Mouse (Mus musculus): ENCODE results near the gene Zbtb46. TPM values are rescaled to one million over a fixed set of nuclear protein-coding genes. Genes with fewer than 3 reads are reported as not detected.

Zbtb46 gene
- polyA plus RNA-seq, 1 experiment: not detected

DNA sequence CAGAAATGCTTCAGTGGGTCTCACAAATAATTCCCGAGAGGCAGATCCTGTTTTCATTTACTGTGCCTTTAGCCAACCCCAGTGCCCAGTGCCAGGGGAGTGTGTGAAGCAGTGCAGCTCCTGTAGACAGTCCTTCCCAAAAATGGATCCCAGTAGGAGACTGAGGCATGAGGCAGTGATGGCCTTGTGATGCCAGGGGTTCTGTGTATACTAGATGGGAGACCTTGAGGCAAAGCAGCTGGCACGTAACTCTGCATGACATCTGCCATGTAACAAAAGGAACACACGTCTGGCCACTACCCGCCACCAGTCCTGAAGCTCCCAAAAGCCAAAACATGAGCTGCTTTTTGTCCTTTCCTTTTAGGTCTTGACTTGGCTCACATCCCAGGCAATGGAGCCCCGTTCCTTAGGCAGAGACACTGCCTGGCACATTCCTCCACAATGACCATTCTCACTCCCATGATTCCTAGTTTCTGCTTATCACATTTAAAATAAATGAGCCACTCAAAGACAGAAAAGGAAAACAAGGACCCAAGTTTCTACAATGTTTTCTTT, 61.9 kb downstream of the Zbtb46 start:
- no peak overlapping the region for H3K27ac ChIP-seq (ENCODE audit: insufficient read depth, low read depth, low read length)
- TF ChIP-seq CTCF (IDR thresholded peaks at IDR 0.05; ENCODE audit: insufficient read depth, low read depth, low read length): no peak
- no peak for TF ChIP-seq POLR2A (IDR thresholded peaks at IDR 0.05; ENCODE audit: insufficient read depth, low read depth, low read length)
- WGBS: 31% methylated on average over 5 of the region's 5 CpGs
- H3K4me1 ChIP-seq (ENCODE audit: control insufficient read depth, insufficient read depth, low read length): no peaks in the 10 kb centered on the region
- H3K4me3 ChIP-seq (ENCODE audit: insufficient read depth, low read depth, low read length): no peak overlapping the region

- WGBS: 96% methylated on average over 3 of the region's 3 CpGs
- Histone ChIP-seq H3K4me1 (ENCODE audit: control insufficient read depth, insufficient read depth, low read length) (no peaks in the 10 kb centered on the region), H3K27ac (ENCODE audit: insufficient read depth, low read depth, low read length) (no peak overlapping the region), H3K4me3 (ENCODE audit: insufficient read depth, low read depth, low read length) (no peak overlapping the region)
- TF ChIP-seq CTCF (IDR thresholded peaks at IDR 0.05; ENCODE audit: insufficient read depth, low read depth, low read length): no peak
- no peak for TF ChIP-seq POLR2A (IDR thresholded peaks at IDR 0.05; ENCODE audit: insufficient read depth, low read depth, low read length)
Observed at GRCm38 (mm10) chr2:181394086-181394485, 65.1 kb downstream of the Zbtb46 start.

- Histone ChIP-seq H3K4me1 (ENCODE audit: control insufficient read depth, insufficient read depth, low read length) (no peaks in the 10 kb centered on the region), H3K27ac (ENCODE audit: insufficient read depth, low read depth, low read length) (no peak overlapping the region), H3K4me3 (ENCODE audit: insufficient read depth, low read depth, low read length) (no peak overlapping the region)
- WGBS: 30% methylated on average over 4 of the region's 4 CpGs
- TF ChIP-seq POLR2A (IDR thresholded peaks at IDR 0.05; ENCODE audit: insufficient read depth, low read depth, low read length) (no peak), CTCF (IDR thresholded peaks at IDR 0.05; ENCODE audit: insufficient read depth, low read depth, low read length) (peak; percentile 55)
Observed at GRCm38 (mm10) chr2:181392600-181393213, 66.5 kb downstream of the Zbtb46 start.

DNA sequence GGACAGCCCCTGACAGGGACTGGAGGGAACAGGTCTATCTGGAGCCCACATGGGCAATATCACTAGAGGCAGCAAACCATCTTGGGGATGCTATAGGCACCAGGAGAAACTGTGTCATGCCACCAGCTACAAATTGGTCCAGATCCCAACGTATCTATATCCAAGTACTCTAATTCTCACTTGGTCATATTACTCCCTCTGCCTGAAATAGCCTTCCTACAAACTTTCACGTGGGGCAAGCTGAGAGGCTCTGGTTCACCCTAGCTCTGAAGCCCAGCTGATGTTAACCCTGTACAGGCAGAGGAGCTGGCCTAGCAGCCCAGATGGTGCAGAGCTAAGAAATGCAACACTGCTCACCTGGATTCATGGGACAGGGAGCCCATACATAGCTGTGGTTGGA, 67.7 kb downstream of the Zbtb46 start:
- 59% methylated on average over 2 of the region's 2 CpGs for WGBS
- Histone ChIP-seq H3K4me1 (ENCODE audit: control insufficient read depth, insufficient read depth, low read length) (no peaks in the 10 kb centered on the region), H3K4me3 (ENCODE audit: insufficient read depth, low read depth, low read length) (no peak overlapping the region), H3K27ac (ENCODE audit: insufficient read depth, low read depth, low read length) (no peak overlapping the region)
- no peak for TF ChIP-seq CTCF (IDR thresholded peaks at IDR 0.05; ENCODE audit: insufficient read depth, low read depth, low read length)
- TF ChIP-seq POLR2A (IDR thresholded peaks at IDR 0.05; ENCODE audit: insufficient read depth, low read depth, low read length): no peak

DNA sequence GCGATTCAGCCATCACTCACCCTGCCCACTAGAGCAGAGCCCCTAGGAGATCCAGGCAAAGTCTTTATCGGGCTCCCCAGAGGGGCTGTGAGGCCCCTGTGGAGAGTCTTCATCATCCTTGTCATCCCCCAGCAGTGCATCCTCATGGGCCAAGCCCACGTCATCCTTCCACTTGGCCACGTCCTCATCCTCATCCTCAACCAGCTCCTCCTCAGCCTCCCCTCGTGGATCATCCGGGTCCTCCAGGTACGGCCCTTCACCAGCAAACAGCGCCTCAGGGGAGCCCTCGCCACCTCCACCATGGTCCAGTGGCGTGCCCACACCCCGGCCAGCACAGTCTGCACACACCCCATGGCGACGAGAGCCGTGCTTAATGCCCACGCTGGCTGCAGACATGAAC, 68.2 kb downstream of the Zbtb46 start:
- TF ChIP-seq CTCF (IDR thresholded peaks at IDR 0.05; ENCODE audit: insufficient read depth, low read depth, low read length): no peak
- no peak for TF ChIP-seq POLR2A (IDR thresholded peaks at IDR 0.05; ENCODE audit: insufficient read depth, low read depth, low read length)
- Histone ChIP-seq H3K27ac (ENCODE audit: insufficient read depth, low read depth, low read length) (no peak overlapping the region), H3K4me1 (ENCODE audit: control insufficient read depth, insufficient read depth, low read length) (peaks cover 4% of the 10 kb centered on the region; the same call in 1 of the 2 replicates), H3K4me3 (ENCODE audit: insufficient read depth, low read depth, low read length) (no peak overlapping the region)
- WGBS: 91% methylated on average over 15 of the region's 15 CpGs

DNA sequence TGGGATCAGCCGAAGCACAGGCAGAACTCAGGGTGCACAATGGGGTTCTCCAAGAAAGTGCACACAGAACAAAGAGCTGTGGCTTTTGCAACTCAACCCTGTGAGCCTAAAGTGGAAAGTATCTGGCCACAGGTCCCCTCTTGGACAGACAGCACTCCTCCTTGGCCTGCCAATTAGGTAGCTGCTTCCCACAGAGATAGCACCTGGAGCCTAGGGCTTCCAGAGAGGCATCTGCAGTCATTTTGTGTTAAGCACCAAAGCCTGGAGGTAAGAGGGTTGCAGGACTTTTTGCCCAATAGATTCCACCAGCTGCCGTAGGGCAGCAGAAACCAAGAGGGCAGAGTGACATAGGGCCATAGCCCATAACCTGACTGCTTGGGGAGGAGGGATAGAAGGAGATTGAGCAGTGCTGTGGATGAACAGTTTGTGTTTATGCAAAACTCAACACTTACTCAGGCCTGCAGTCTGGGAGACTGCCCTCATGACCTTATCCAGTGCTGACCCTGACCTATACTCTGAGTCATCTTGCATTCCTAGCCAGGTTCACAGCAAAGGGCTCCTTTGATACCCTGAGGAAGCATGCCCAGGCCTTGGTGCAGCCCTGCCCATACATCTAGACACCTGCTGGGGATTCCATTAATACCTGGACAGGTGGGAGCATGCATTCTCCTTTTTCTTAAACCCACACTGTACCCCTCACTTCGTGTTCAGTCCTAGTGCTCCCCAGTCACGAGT, 68.9 kb downstream of the Zbtb46 start:
- peaks cover 5% of the 10 kb centered on the region for H3K4me1 ChIP-seq (ENCODE audit: control insufficient read depth, insufficient read depth, low read length)
- no peak overlapping the region for H3K4me3 ChIP-seq (ENCODE audit: insufficient read depth, low read depth, low read length)
- WGBS: 71% methylated on average over 4 of the region's 4 CpGs
- TF ChIP-seq POLR2A (IDR thresholded peaks at IDR 0.05; ENCODE audit: insufficient read depth, low read depth, low read length) (no peak), CTCF (IDR thresholded peaks at IDR 0.05; ENCODE audit: insufficient read depth, low read depth, low read length) (no peak)
- H3K27ac ChIP-seq (ENCODE audit: insufficient read depth, low read depth, low read length): no peak overlapping the region

DNA sequence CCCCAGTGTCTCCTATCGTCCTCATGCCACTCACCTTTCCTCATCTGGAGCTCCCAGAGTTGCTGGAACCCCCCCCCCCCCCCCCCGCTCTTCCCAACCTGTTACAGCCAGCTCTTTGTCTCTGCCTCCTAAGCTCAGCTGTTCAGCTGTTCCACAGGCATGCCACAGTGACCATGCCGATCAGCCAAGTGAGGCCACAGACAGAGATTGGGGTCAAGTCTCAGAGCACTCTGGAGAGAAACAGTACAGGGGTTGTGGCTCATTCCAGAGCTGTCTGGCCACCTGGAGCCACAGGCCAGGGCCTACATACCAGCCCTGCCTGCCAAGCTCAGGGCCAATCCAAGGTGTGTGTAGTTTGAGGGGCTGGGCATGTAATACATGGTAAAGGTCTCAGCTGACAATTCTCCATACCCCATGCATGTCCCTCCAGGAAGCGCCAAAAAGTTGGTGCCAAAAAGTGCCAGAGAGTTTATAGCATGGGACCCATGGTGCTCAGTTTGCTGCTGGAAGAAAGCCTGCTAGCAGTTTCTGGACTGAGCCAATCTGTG, 72.5 kb downstream of the Zbtb46 start:
- Histone ChIP-seq H3K4me3 (ENCODE audit: insufficient read depth, low read depth, low read length) (no peak overlapping the region), H3K27ac (ENCODE audit: insufficient read depth, low read depth, low read length) (no peak overlapping the region), H3K4me1 (ENCODE audit: control insufficient read depth, insufficient read depth, low read length) (peaks cover 11% of the 10 kb centered on the region)
- 86% methylated on average over 4 of the region's 4 CpGs for WGBS
- TF ChIP-seq CTCF (IDR thresholded peaks at IDR 0.05; ENCODE audit: insufficient read depth, low read depth, low read length) (no peak), POLR2A (IDR thresholded peaks at IDR 0.05; ENCODE audit: insufficient read depth, low read depth, low read length) (no peak)

GRCm38 (mm10) chr2:181385885-181386284, 73.3 kb downstream of the Zbtb46 start:
- Histone ChIP-seq H3K27ac (ENCODE audit: insufficient read depth, low read depth, low read length) (no peak overlapping the region), H3K4me1 (ENCODE audit: control insufficient read depth, insufficient read depth, low read length) (peaks cover 11% of the 10 kb centered on the region), H3K4me3 (ENCODE audit: insufficient read depth, low read depth, low read length) (no peak overlapping the region)
- WGBS: 46% methylated on average over 3 of the region's 3 CpGs
- TF ChIP-seq POLR2A (IDR thresholded peaks at IDR 0.05; ENCODE audit: insufficient read depth, low read depth, low read length): no peak
- no peak for TF ChIP-seq CTCF (IDR thresholded peaks at IDR 0.05; ENCODE audit: insufficient read depth, low read depth, low read length)

GRCm38 (mm10) chr2:181384919-181385391, 74.3 kb downstream of the Zbtb46 start:
- TF ChIP-seq POLR2A (IDR thresholded peaks at IDR 0.05; ENCODE audit: insufficient read depth, low read depth, low read length): no peak
- TF ChIP-seq CTCF (IDR thresholded peaks at IDR 0.05; ENCODE audit: insufficient read depth, low read depth, low read length): no peak
- H3K4me3 ChIP-seq (ENCODE audit: insufficient read depth, low read depth, low read length): no peak overlapping the region
- peaks cover 11% of the 10 kb centered on the region for H3K4me1 ChIP-seq (ENCODE audit: control insufficient read depth, insufficient read depth, low read length)
- WGBS: 45% methylated on average over 4 of the region's 4 CpGs
- H3K27ac ChIP-seq (ENCODE audit: insufficient read depth, low read depth, low read length): no peak overlapping the region
